Mouse (Mus musculus) spleen, adult 2 months (tissue): ENCODE measurements around the gene Ell. TPM values are rescaled to one million over a fixed set of nuclear protein-coding genes. Genes with fewer than 3 reads are reported as not detected.

Experiments
- DNase-seq, 2 experiments: peaks; one replicate each; pipeline versions ENCODE4 v3.0.0 to v3.0.0-alpha.2; 2012 to 2021; ENCODE audit warnings: low spot score in 2 of 2, low read depth in 1 of 2
- H3K27ac ChIP-seq: fragments of 200-500 bp; 2 replicates; pipeline ENCODE4 v1.5.1; 2012; ENCODE audit warnings: low read length, inconsistent platforms; ENCODE audit not compliant: insufficient read depth
- H3K27me3 ChIP-seq: fragments of 200-500 bp; 2 replicates; pipeline ENCODE4 v1.6.1; 2012; ENCODE audit warnings: mild to moderate bottlenecking, moderate library complexity, low read length, inconsistent platforms; ENCODE audit not compliant: control insufficient read depth, insufficient read depth
- H3K36me3 ChIP-seq: fragments of 200-500 bp; 2 replicates; pipeline ENCODE4 v1.6.1; 2012; ENCODE audit warnings: mild to moderate bottlenecking, low read length, inconsistent platforms; ENCODE audit not compliant: control insufficient read depth, insufficient read depth
- H3K4me1 ChIP-seq: fragments of 200-500 bp; 2 replicates; pipeline ENCODE4 v1.6.1; 2011; ENCODE audit warnings: inconsistent platforms; ENCODE audit not compliant: control insufficient read depth, insufficient read depth, insufficient read length
- H3K4me3 ChIP-seq: fragments of 200-500 bp; 2 replicates; pipeline ENCODE4 v1.5.1; 2011; ENCODE audit warnings: mild to moderate bottlenecking, inconsistent platforms; ENCODE audit not compliant: insufficient read depth, insufficient read length; ENCODE audit errors: extremely low read depth
- CTCF ChIP-seq: fragments of 200-500 bp; IDR thresholded peaks from 2 replicates; pipeline ENCODE4 v1.5.1; 2011; ENCODE audit warnings: mild to moderate bottlenecking, inconsistent platforms; ENCODE audit not compliant: insufficient read depth, insufficient read length, insufficient replicate concordance; ENCODE audit errors: extremely low read depth
- POLR2A ChIP-seq: fragments of 200-500 bp; IDR thresholded peaks from 2 replicates; pipeline ENCODE4 v1.6.1; 2011; ENCODE audit warnings: low read depth, low read length, inconsistent platforms
- WGBS: fragments of 180-500 bp; shearing (Covaris S2); methylation state at CpG from one replicate; pipeline ENCODE4 v1.1.7; 2018; 5-methylcytosine and 5-hydroxymethylcytosine counted together
- polyA plus RNA-seq: library from polyadenylated mRNA; depleted of rRNA; stranded (reverse); fragments of >200 nt; gene quantifications from 2 replicates; pipeline ENCODE4 v1.2.3, GENCODE M21; 2012

Ell gene
- polyA plus RNA-seq, 1 experiment, result 21.3 TPM

GRCm38 (mm10) chr8:70604558-70604957 lies 65.3 kb downstream of the Ell start:
- Histone ChIP-seq H3K27ac (no peak overlapping the region), H3K4me1 (peaks cover 24% of the 10 kb centered on the region), H3K27me3 (no peaks in the 10 kb centered on the region), H3K4me3 (no peak overlapping the region), H3K36me3 (no peaks in the 10 kb centered on the region)
- 91% methylated on average over 7 of the region's 7 CpGs for WGBS
- DNase-seq, result no peak
- TF ChIP-seq CTCF, result no peak
- no peak for TF ChIP-seq POLR2A

GRCm38 (mm10) chr8:70605871-70606779 lies 66.9 kb downstream of the Ell start:
- Histone ChIP-seq H3K27ac (no peak overlapping the region), H3K36me3 (no peaks in the 10 kb centered on the region), H3K4me3 (no peak overlapping the region), H3K4me1 (peaks cover 21% of the 10 kb centered on the region), H3K27me3 (no peaks in the 10 kb centered on the region)
- no peak for TF ChIP-seq CTCF
- no peak for TF ChIP-seq POLR2A
- 82% methylated on average over 9 of the region's 9 CpGs for WGBS
- DNase-seq, result no peak

GRCm38 (mm10) chr8:70606780-70607602 lies 67.7 kb downstream of the Ell start:
- no peaks in the 10 kb centered on the region for H3K36me3 ChIP-seq
- H3K4me1 ChIP-seq, result peaks cover 18% of the 10 kb centered on the region
- 0 out of 2 replicates have a peak overlapping the region, but pooled peaks have one; percentile 79 for H3K27ac ChIP-seq
- 72% methylated on average over 18 of the region's 18 CpGs for WGBS
- TF ChIP-seq POLR2A (no peak), CTCF (no peak)
- DNase-seq, result no peak
- no peaks in the 10 kb centered on the region for H3K27me3 ChIP-seq
- H3K4me3 ChIP-seq, result peak overlapping the region; percentile 81

DNA sequence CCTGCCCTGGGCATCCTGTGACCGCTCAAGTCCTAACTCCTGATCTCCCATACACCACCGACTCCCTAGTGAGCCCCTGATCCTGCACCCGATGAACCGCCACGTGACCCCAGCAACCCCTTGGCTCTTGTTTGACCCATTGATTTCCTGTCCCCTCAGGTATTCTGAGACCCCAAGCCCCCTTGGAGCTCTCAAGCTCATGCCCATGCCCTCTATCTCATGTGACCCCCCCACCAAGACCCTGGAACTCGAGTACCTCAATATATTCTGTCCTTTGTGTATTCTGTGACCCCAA lies 68.3 kb downstream of the Ell start:
- Histone ChIP-seq H3K4me3 (peak overlapping the region; percentile 81), H3K36me3 (no peaks in the 10 kb centered on the region), H3K4me1 (peaks cover 18% of the 10 kb centered on the region), H3K27ac (0 out of 2 replicates have a peak overlapping the region, but pooled peaks have one; percentile 79), H3K27me3 (no peaks in the 10 kb centered on the region)
- DNase-seq, result no peak
- 20% methylated on average over 6 of the region's 6 CpGs for WGBS
- no peak for TF ChIP-seq CTCF
- no peak for TF ChIP-seq POLR2A

- peak overlapping the region; percentile 90 for H3K27ac ChIP-seq
- 1% methylated on average over 84 of the region's 84 CpGs for WGBS
- peaks cover 18% of the 10 kb centered on the region for H3K4me1 ChIP-seq
- TF ChIP-seq POLR2A (no peak; the same call in 1 of the 2 replicates), CTCF (no peak)
- H3K4me3 ChIP-seq, result peak overlapping the region; percentile 81
- no peaks in the 10 kb centered on the region for H3K27me3 ChIP-seq
- H3K36me3 ChIP-seq, result no peaks in the 10 kb centered on the region
- DNase-seq, result no peak
Observed at GRCm38 (mm10) chr8:70607898-70608748, 68.9 kb downstream of the Ell start.

GRCm38 (mm10) chr8:70608749-70609367 lies 69.6 kb downstream of the Ell start, which contains the start of gene Ssbp4:
Gene Ssbp4, minus strand, starts transcription at chr8:70608872.
- no peak for TF ChIP-seq POLR2A
- TF ChIP-seq CTCF, result no peak
- no peaks in the 10 kb centered on the region for H3K27me3 ChIP-seq
- H3K4me3 ChIP-seq, result peak within 1 kb of the TSS; percentile 81
- peaks cover 18% of the 10 kb centered on the region for H3K4me1 ChIP-seq
- H3K36me3 ChIP-seq, result no peaks in the 10 kb centered on the region
- no peak for DNase-seq
- H3K27ac ChIP-seq, result peak within 1 kb of the TSS; percentile 90
- 3% methylated on average over 26 of the region's 26 CpGs for WGBS
